Mouse (Mus musculus) kidney, embryonic 15.5 days (tissue): ENCODE data around the gene Gng2. TPM values are rescaled to one million over a fixed set of nuclear protein-coding genes. Genes with fewer than 3 reads are reported as not detected.

Experiments used
- ATAC-seq: fragments of 200-750 bp; cut with Nextera tagmentation; replicated peaks from 2 replicates; pipeline ENCODE4 v1.8.0; 2017; ENCODE audit warnings: moderate TSS enrichment; ENCODE audit not compliant: low FRiP score
- H3K27ac ChIP-seq: fragments of 300-500 bp; sonication (generic); 2 replicates; pipeline ENCODE4 v1.5.1; 2015; ENCODE audit warnings: mild to moderate bottlenecking, inconsistent platforms
- H3K27me3 ChIP-seq: fragments of 300-500 bp; sonication (generic); 2 replicates; pipeline ENCODE4 v1.6.1; 2015; ENCODE audit warnings: inconsistent platforms
- H3K36me3 ChIP-seq: fragments of 300-500 bp; sonication (generic); 2 replicates; pipeline ENCODE4 v1.6.1; 2015; ENCODE audit warnings: inconsistent platforms
- H3K4me1 ChIP-seq: fragments of 300-500 bp; sonication (generic); 2 replicates; pipeline ENCODE4 v1.6.1; 2015; ENCODE audit warnings: inconsistent platforms
- H3K4me2 ChIP-seq: fragments of 300-500 bp; sonication (generic); 2 replicates; pipeline ENCODE4 v1.6.1; 2015; ENCODE audit warnings: moderate library complexity, mild to moderate bottlenecking, inconsistent platforms
- H3K4me3 ChIP-seq: fragments of 300-500 bp; sonication (generic); replicated peaks from 2 replicates; pipeline ENCODE4 v1.5.1; 2015; ENCODE audit warnings: mild to moderate bottlenecking, inconsistent platforms
- H3K9ac ChIP-seq: fragments of 300-500 bp; sonication (generic); 2 replicates; pipeline ENCODE4 v1.6.1; 2015; ENCODE audit warnings: mild to moderate bottlenecking, inconsistent platforms
- H3K9me3 ChIP-seq: fragments of 300-500 bp; sonication (generic); replicated peaks from 2 replicates; pipeline ENCODE4 v1.6.1; 2016; ENCODE audit warnings: inconsistent platforms
- WGBS: fragments of 180-500 bp; shearing (Covaris S2); methylation state at CpG from one replicate; pipeline ENCODE4 v1.1.7; 2015; ENCODE audit warnings: mixed read lengths; 5-methylcytosine and 5-hydroxymethylcytosine counted together
- polyA plus RNA-seq: library from polyadenylated mRNA; unstranded; fragments of >200 nt; fragmentation: Nextera tagmentation; extraction: Ambion mirVana; gene quantifications from 2 replicates; pipeline ENCODE4 v1.2.1, GENCODE M21; 2015

Gene Gng2
- polyA plus RNA-seq, 1 experiment from 2014 or later, result 56.5 TPM

GRCm38 (mm10) chr14:19974429-19974828, 3.0 kb downstream of the Gng2 start:
- H3K9ac ChIP-seq, result no peak overlapping the region
- no peaks in the 10 kb centered on the region for H3K27me3 ChIP-seq
- no peaks in the 10 kb centered on the region for H3K36me3 ChIP-seq
- H3K4me3 ChIP-seq, result no peak overlapping the region
- no peak overlapping the region for H3K27ac ChIP-seq
- peak overlapping the region; percentile 49 for H3K4me2 ChIP-seq
- H3K4me1 ChIP-seq, result peaks cover 36% of the 10 kb centered on the region
- no peaks in the 10 kb centered on the region for H3K9me3 ChIP-seq
- no peak for ATAC-seq
- WGBS, result 49% methylated on average over 5 of the region's 5 CpGs

GRCm38 (mm10) chr14:19972316-19973029, 5.0 kb downstream of the Gng2 start:
- H3K9me3 ChIP-seq, result no peaks in the 10 kb centered on the region
- no peak overlapping the region for H3K4me3 ChIP-seq

GRCm38 (mm10) chr14:19970845-19971244, 6.6 kb downstream of the Gng2 start:
- Histone ChIP-seq H3K4me1 (peaks cover 38% of the 10 kb centered on the region), H3K9ac (no peak overlapping the region), H3K36me3 (no peaks in the 10 kb centered on the region), H3K9me3 (no peaks in the 10 kb centered on the region), H3K4me2 (no peak overlapping the region), H3K27me3 (no peaks in the 10 kb centered on the region), H3K27ac (peak overlapping the region; percentile 45), H3K4me3 (no peak overlapping the region)
- no peak for ATAC-seq
- 49% methylated on average over 3 of the region's 3 CpGs for WGBS

More at GRCm38 (mm10) chr14:19972316-19973029, 5.0 kb downstream of the Gng2 start:
- peaks cover 41% of the 10 kb centered on the region for H3K4me1 ChIP-seq
- H3K9ac ChIP-seq, result no peak overlapping the region
- no peak overlapping the region for H3K4me2 ChIP-seq
- H3K27me3 ChIP-seq, result no peaks in the 10 kb centered on the region
- 82% methylated on average over 13 of the region's 13 CpGs for WGBS
- H3K27ac ChIP-seq, result no peak overlapping the region
- H3K36me3 ChIP-seq, result no peaks in the 10 kb centered on the region
- ATAC-seq, result no peak

GRCm38 (mm10) chr14:19970106-19970785, 7.2 kb downstream of the Gng2 start:
- Histone ChIP-seq H3K9ac (no peak overlapping the region), H3K36me3 (no peaks in the 10 kb centered on the region), H3K4me1 (peaks cover 37% of the 10 kb centered on the region), H3K9me3 (no peaks in the 10 kb centered on the region), H3K27me3 (no peaks in the 10 kb centered on the region), H3K4me3 (no peak overlapping the region), H3K27ac (peak overlapping the region; percentile 45), H3K4me2 (no peak overlapping the region)
- WGBS, result 84% methylated on average over 6 of the region's 6 CpGs
- ATAC-seq, result no peak

GRCm38 (mm10) chr14:19969566-19969965, 7.9 kb downstream of the Gng2 start:
- H3K9ac ChIP-seq, result no peak overlapping the region
- H3K4me3 ChIP-seq, result no peak overlapping the region
- no peaks in the 10 kb centered on the region for H3K36me3 ChIP-seq
- no peak overlapping the region for H3K4me2 ChIP-seq
- no peak for ATAC-seq
- WGBS, result 75% methylated on average over 1 of the region's 1 CpGs
- no peaks in the 10 kb centered on the region for H3K27me3 ChIP-seq
- H3K9me3 ChIP-seq, result no peaks in the 10 kb centered on the region
- no peak overlapping the region for H3K27ac ChIP-seq
- peaks cover 30% of the 10 kb centered on the region for H3K4me1 ChIP-seq

- WGBS, result 51% methylated on average over 5 of the region's 5 CpGs
- Histone ChIP-seq H3K4me1 (peaks cover 27% of the 10 kb centered on the region), H3K27ac (no peak overlapping the region), H3K4me2 (no peak overlapping the region), H3K27me3 (no peaks in the 10 kb centered on the region), H3K9me3 (no peaks in the 10 kb centered on the region), H3K36me3 (no peaks in the 10 kb centered on the region), H3K9ac (no peak overlapping the region), H3K4me3 (no peak overlapping the region)
- ATAC-seq, result no peak
Measured at GRCm38 (mm10) chr14:19969011-19969521, 8.4 kb downstream of the Gng2 start.

GRCm38 (mm10) chr14:19968321-19969010, 9.0 kb downstream of the Gng2 start:
- Histone ChIP-seq H3K4me3 (no peak overlapping the region), H3K36me3 (no peaks in the 10 kb centered on the region), H3K9me3 (no peaks in the 10 kb centered on the region), H3K4me2 (no peak overlapping the region), H3K27me3 (no peaks in the 10 kb centered on the region), H3K27ac (no peak overlapping the region), H3K9ac (no peak overlapping the region), H3K4me1 (peaks cover 27% of the 10 kb centered on the region)
- 64% methylated on average over 7 of the region's 7 CpGs for WGBS
- ATAC-seq, result no peak

- Histone ChIP-seq H3K36me3 (no peaks in the 10 kb centered on the region), H3K9ac (no peak overlapping the region), H3K4me1 (peaks cover 27% of the 10 kb centered on the region), H3K27ac (no peak overlapping the region), H3K4me3 (no peak overlapping the region), H3K9me3 (no peaks in the 10 kb centered on the region), H3K27me3 (no peaks in the 10 kb centered on the region), H3K4me2 (no peak overlapping the region)
- no peak for ATAC-seq
- WGBS, result 29% methylated on average over 8 of the region's 8 CpGs
Measured at GRCm38 (mm10) chr14:19967482-19967881, 9.9 kb downstream of the Gng2 start.

GRCm38 (mm10) chr14:19963961-19964505, 13.4 kb downstream of the Gng2 start:
- Histone ChIP-seq H3K36me3 (no peaks in the 10 kb centered on the region), H3K9ac (no peak overlapping the region), H3K4me3 (no peak overlapping the region), H3K9me3 (no peaks in the 10 kb centered on the region), H3K4me2 (no peak overlapping the region), H3K4me1 (peaks cover 17% of the 10 kb centered on the region), H3K27ac (no peak overlapping the region), H3K27me3 (no peaks in the 10 kb centered on the region)
- no peak for ATAC-seq
- WGBS, result 46% methylated on average over 5 of the region's 5 CpGs

- H3K4me2 ChIP-seq, result no peak overlapping the region
- H3K9me3 ChIP-seq, result no peaks in the 10 kb centered on the region
- H3K4me1 ChIP-seq, result 0 out of 2 replicates have a peak, but pooled peaks cover 8% of the 10 kb centered on the region
- ATAC-seq, result no peak
- H3K4me3 ChIP-seq, result no peak overlapping the region
- no peaks in the 10 kb centered on the region for H3K36me3 ChIP-seq
- WGBS, result 70% methylated on average over 15 of the region's 15 CpGs
- H3K27me3 ChIP-seq, result no peaks in the 10 kb centered on the region
- H3K9ac ChIP-seq, result no peak overlapping the region
- no peak overlapping the region for H3K27ac ChIP-seq
Measured at GRCm38 (mm10) chr14:19961924-19962915, 15.2 kb downstream of the Gng2 start.

- H3K36me3 ChIP-seq, result no peaks in the 10 kb centered on the region; the same call in 1 of the 2 replicates
- ATAC-seq, result no peak
- WGBS, result 75% methylated on average over 9 of the region's 9 CpGs
- no peaks in the 10 kb centered on the region for H3K27me3 ChIP-seq
- no peak overlapping the region for H3K27ac ChIP-seq
- no peak overlapping the region for H3K9ac ChIP-seq
- 0 out of 2 replicates have a peak, but pooled peaks cover 15% of the 10 kb centered on the region for H3K4me1 ChIP-seq
- no peaks in the 10 kb centered on the region for H3K9me3 ChIP-seq
- H3K4me2 ChIP-seq, result no peak overlapping the region
- no peak overlapping the region for H3K4me3 ChIP-seq
Measured at GRCm38 (mm10) chr14:19959860-19960259, 17.6 kb downstream of the Gng2 start.
